Mouse (Mus musculus) C2C12 (cell line): ENCODE measurements around the gene Cxcl1.

Experiments used
- CTCF ChIP-seq: IDR thresholded peaks from one replicate; pipeline ENCODE4 v1.5.1; 2011; ENCODE audit not compliant: control insufficient read depth, insufficient read depth, insufficient read length
- MYOD1 ChIP-seq: IDR thresholded peaks from one replicate; pipeline ENCODE4 v1.6.1; 2011; ENCODE audit warnings: low read depth; ENCODE audit not compliant: control insufficient read depth, insufficient read length

GRCm38 (mm10) chr5:90855308-90856230, 35.5 kb upstream of the Cxcl1 start:
- TF ChIP-seq CTCF: no peak
- TF ChIP-seq MYOD1: no peak
